In genomic region chr2:66473181-66473822, GRCm38 (mm10) we compare ENCODE assay signal across 8 mouse cellular contexts. TPM values are rescaled to one million over a fixed set of nuclear protein-coding genes. Genes with fewer than 3 reads are reported as not detected.
A peak's percentile ranks its signal among the peaks of the same experiment; 100 is the strongest.
DNase-seq lines count a peak whose midpoint lies in the region; ATAC-seq lines count a peak whose summit lies in the region.
"Had no signal": no experiment of that assay in that cellular context is flagged by ENCODE, and none has a peak within 500 bp of the region (broad histone marks: within the 10 kb centered on the region; RNA-seq: fewer than 3 reads in every experiment).

No protein-coding gene starts in this region.

- 53% methylated on average over 3 of the region's 3 CpGs for WGBS in forebrain, embryonic 14.5 days

- H3K36me3 ChIP-seq in forebrain, embryonic 14.5 days (ENCODE audit: control insufficient read depth, insufficient read depth, low read length): no peaks in the 10 kb centered on the region

- H3K27ac ChIP-seq in forebrain, embryonic 14.5 days (ENCODE audit: low read depth, low read length): no peak overlapping the region

- DNase-seq in left cerebral cortex, adult 11 months (ENCODE audit: low spot score): peak; percentile 27
- DNase-seq in left cerebral cortex, adult 8-10 months (ENCODE audit: low spot score in 2 of 2): no peak
- peak; percentile 77 for DNase-seq in adipocyte (ENCODE audit: low spot score)
- peak; percentile 81 for DNase-seq in forebrain, embryonic 14.5 days (ENCODE audit: low spot score)
- peak; percentile 9 for DNase-seq in lung, postnatal 36 days
- no peak for DNase-seq in testis, postnatal 10 days (ENCODE audit: low spot score)
- no peak for DNase-seq in urinary bladder, postnatal 10 days (ENCODE audit: low spot score)

- no peaks in the 10 kb centered on the region for H3K4me1 ChIP-seq in forebrain, embryonic 14.5 days (ENCODE audit: control insufficient read depth, insufficient read depth, low read length)
- H3K4me1 ChIP-seq: megakaryocyte, embryonic 14.5 days had no signal

- H3K4me2 ChIP-seq in forebrain, embryonic 14.5 days (ENCODE audit: low read length): no peak overlapping the region

- H3K9me3 ChIP-seq in forebrain, embryonic 14.5 days (replicated peaks; ENCODE audit: control insufficient read depth, low read length): no peaks in the 10 kb centered on the region
- H3K9me3 ChIP-seq: megakaryocyte, embryonic 14.5 days had no signal

- ATAC-seq in forebrain, embryonic 14.5 days: peak; percentile 71; the same call in 1 of the 2 replicates

- no peaks in the 10 kb centered on the region for H3K27me3 ChIP-seq in forebrain, embryonic 14.5 days (replicated peaks; ENCODE audit: control insufficient read depth, insufficient read depth, low read length)
- H3K27me3 ChIP-seq: megakaryocyte, embryonic 14.5 days had no signal

- H3K9ac ChIP-seq in forebrain, embryonic 14.5 days (ENCODE audit: low read length): no peak overlapping the region

- no peak overlapping the region for H3K4me3 ChIP-seq in forebrain, embryonic 14.5 days (ENCODE audit: low read depth, low read length)
- H3K4me3 ChIP-seq: megakaryocyte, embryonic 14.5 days had no signal

RNA-seq across cellular contexts. Expression of gene Scn1a, which starts 32.7 kb away (rescaled TPM):
- total RNA-seq in left cerebral cortex, adult 8-10 months (2022): 100 to 1,000 TPM; 108 to 135 (median 114) TPM
- 4.6 and 7.6 TPM in 2 replicates for polyA plus RNA-seq in forebrain, embryonic 14.5 days (2014; fragmentation: Nextera tagmentation; extraction: Ambion mirVana)

Comparison
In these comparisons a context has a peak if more than half of its experiments do, and no peak if none do; other contexts are left out.
1. DNase-seq: peak in left cerebral cortex, adult 11 months (single experiment), adipocyte (single experiment), forebrain, embryonic 14.5 days (single experiment) and lung, postnatal 36 days (single experiment); none in left cerebral cortex, adult 8-10 months (0 of 2), testis, postnatal 10 days (single experiment) and urinary bladder, postnatal 10 days (single experiment).